Mouse (Mus musculus) adrenal gland, adult 18-20 months (tissue): ENCODE results near the gene Gm28053. TPM values are rescaled to one million over a fixed set of nuclear protein-coding genes. Genes with fewer than 3 reads are reported as not detected.

Experiments used
- total RNA-seq, 2 experiments: library from RNA; stranded (reverse); gene quantifications; 1 replicate in 1 of 2; 2 replicates in 1 of 2; pipeline ENCODE4 v1.2.3; 2021

The Gm28053 gene
- total RNA-seq, 2 experiments from 2014 or later = 2.0 to 3.0 TPM

Other genes with a start within 250 kb of the Gm28053 start
- 10 to 100 TPM; 65.7 to 90.8 TPM for gene Atp6v0e2, start 181.0 kb upstream of the Gm28053 start, total RNA-seq
- gene Lrrc61, start 163.8 kb upstream of the Gm28053 start, total RNA-seq = 10 to 100 TPM; 26.5 to 34.3 TPM
- gene Rarres2, start 145.8 kb upstream of the Gm28053 start, total RNA-seq = 100 to 1,000 TPM in 1 of 2 experiments, 10 to 100 TPM in 1; 55.3 to 165 TPM
- not detected for gene Gm45021, start 129.0 kb upstream of the Gm28053 start, total RNA-seq
- 10 to 100 TPM; 67.2 to 77.6 TPM for gene Repin1, start 124.7 kb upstream of the Gm28053 start, total RNA-seq
- not detected for gene Gm44965, start 124.7 kb upstream of the Gm28053 start, total RNA-seq
- gene Zfp775, start 116.5 kb upstream of the Gm28053 start, total RNA-seq = 1 to 10 TPM; 8.2 to 9.4 TPM
- 1 to 10 TPM; 2.6 to 3.0 TPM for gene AI854703, start 91.8 kb upstream of the Gm28053 start, total RNA-seq
- gene Gimap8, start 71.4 kb upstream of the Gm28053 start, total RNA-seq = 10 to 100 TPM in 1 of 2 experiments, 1 to 10 TPM in 1; 9.2 to 10.9 TPM
- gene Gimap9, start 42.5 kb upstream of the Gm28053 start, total RNA-seq = 1 to 10 TPM; 6.3 to 7.6 TPM
- 10 to 100 TPM; 34.4 to 46.7 TPM for gene Gimap4, start 34.1 kb upstream of the Gm28053 start, total RNA-seq
- gene Gimap6, start 10.4 kb upstream of the Gm28053 start, total RNA-seq = 10 to 100 TPM; 47.9 to 66.7 TPM
- 1 to 10 TPM in 1 of 2 experiments, under 1 TPM in 1; 0.56 to 1.5 TPM for gene Gimap7, start within 50 bp of the Gm28053 start, total RNA-seq
- 1 to 10 TPM; 8.8 to 8.9 TPM for gene Gimap1, start 20.4 kb downstream of the Gm28053 start, total RNA-seq
- gene Gimap5, start 27.6 kb downstream of the Gm28053 start, total RNA-seq = 10 to 100 TPM; 12.1 to 12.4 TPM
- 10 to 100 TPM in 1 of 2 experiments, 1 to 10 TPM in 1; 7.8 to 11.3 TPM for gene Gimap3, start 52.2 kb downstream of the Gm28053 start, total RNA-seq
- gene Tmem176a, start 122.3 kb downstream of the Gm28053 start, total RNA-seq = 100 to 1,000 TPM; 277 to 350 TPM
- gene Tmem176b, start 122.9 kb downstream of the Gm28053 start, total RNA-seq = 100 to 1,000 TPM; 514 to 636 TPM
- gene Aoc1, start 154.3 kb downstream of the Gm28053 start, total RNA-seq = not detected
- not detected for gene 1600015I10Rik, start 211.3 kb downstream of the Gm28053 start, total RNA-seq